ENCODE assay signal across 18 mouse cellular contexts in the genomic region with DNA sequence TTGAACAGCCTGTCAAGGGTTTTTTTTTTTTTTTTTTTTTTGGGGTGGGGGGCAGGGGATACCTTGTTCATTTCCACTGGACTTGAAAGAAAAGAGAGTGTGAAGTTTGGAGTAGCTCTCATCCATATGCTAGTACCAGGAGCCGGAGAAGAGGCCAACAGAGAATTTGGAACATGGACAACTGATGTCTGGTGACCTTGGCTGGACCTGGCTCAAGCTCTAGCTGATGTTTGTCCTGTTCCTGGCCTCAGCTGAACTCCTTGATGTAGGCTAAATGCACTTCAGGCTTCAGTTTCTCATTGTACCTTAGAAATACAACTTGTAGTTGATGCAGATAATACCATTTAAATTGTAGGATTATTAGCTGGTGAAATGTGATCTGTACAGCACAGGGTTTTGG. TPM values are rescaled to one million over a fixed set of nuclear protein-coding genes. Genes with fewer than 3 reads are reported as not detected.
DNase-seq lines count a peak whose midpoint lies in the region; ATAC-seq and TF ChIP-seq lines count a peak whose summit lies in the region.
"Had no signal": no experiment of that assay in that cellular context is flagged by ENCODE, and none has a peak within 500 bp of the region (broad histone marks: within the 10 kb centered on the region; RNA-seq: fewer than 3 reads in every experiment).

No protein-coding gene starts in this region.

- intact Hi-C loops in gastrocnemius, adult 2 months (cut with DNase I) = loop anchor here (5.0 kb wide), 1 partner anchor 55 kb away; a partner anchor contains a TSS
- intact Hi-C loops in gastrocnemius, postnatal 36 days (cut with DNase I) = no loop called here

- H3K4me2 ChIP-seq in midbrain, embryonic 15.5 days = no peak overlapping the region
- H3K4me2 ChIP-seq: heart, embryonic 15.5 days; hindbrain, embryonic 14.5 days; intestine, embryonic 15.5 days; liver, embryonic 12.5 days; lung, embryonic 15.5 days had no signal

- H3K4me3 ChIP-seq in gastrocnemius, adult 2 months = no peak overlapping the region
- H3K4me3 ChIP-seq in midbrain, embryonic 15.5 days = no peak overlapping the region
- H3K4me3 ChIP-seq: heart, embryonic 15.5 days; intestine, embryonic 15.5 days; limb, embryonic 10.5 days; liver, embryonic 12.5 days; lung, embryonic 15.5 days had no signal

- no peaks in the 10 kb centered on the region for H3K27me3 ChIP-seq in midbrain, embryonic 15.5 days (replicated peaks)
- H3K27me3 ChIP-seq: heart, embryonic 15.5 days; intestine, embryonic 15.5 days; liver, embryonic 12.5 days; lung, embryonic 15.5 days; Patski had no signal

- WGBS in midbrain, embryonic 15.5 days = 70% methylated on average over 1 of the region's 1 CpGs

- H3K36me3 ChIP-seq in midbrain, embryonic 15.5 days (replicated peaks) = no peaks in the 10 kb centered on the region
- H3K36me3 ChIP-seq: heart, embryonic 15.5 days; intestine, embryonic 15.5 days; limb, embryonic 10.5 days; liver, embryonic 12.5 days; lung, embryonic 15.5 days had no signal

- no peak overlapping the region for H3K9ac ChIP-seq in midbrain, embryonic 15.5 days
- H3K9ac ChIP-seq: forebrain, postnatal 0 days; heart, embryonic 15.5 days; hindbrain, embryonic 14.5 days; intestine, embryonic 15.5 days; liver, embryonic 12.5 days; lung, embryonic 15.5 days had no signal

- TF ChIP-seq CTCF in gastrocnemius, adult 2 months (IDR thresholded peaks at IDR 0.05) = no peak

- peak; percentile 39 for DNase-seq in gastrocnemius, adult 2 months
- DNase-seq in gastrocnemius, postnatal 36 days = no peak
- DNase-seq in lung, postnatal 36 days = peak; percentile 20
- no peak for DNase-seq in lung, postnatal 4 days
- peak; percentile 61 for DNase-seq in cerebellum, adult 9-11 months
- DNase-seq in right cerebral cortex, postnatal 10 days (ENCODE audit: low spot score in 2 of 2) = no peak
- DNase-seq: forebrain, postnatal 0 days; midbrain, embryonic 14.5 days; right cerebral cortex, adult 18-20 months had no signal

- H3K4me1 ChIP-seq in midbrain, embryonic 15.5 days = no peaks in the 10 kb centered on the region; the same call in 1 of the 2 replicates
- H3K4me1 ChIP-seq: intestine, embryonic 15.5 days; limb, embryonic 10.5 days; liver, embryonic 12.5 days had no signal

- H3K27ac ChIP-seq in gastrocnemius, adult 2 months = peak overlapping the region; percentile 41; the same call in 1 of the 2 replicates
- H3K27ac ChIP-seq in midbrain, embryonic 15.5 days = no peak overlapping the region
- H3K27ac ChIP-seq: heart, embryonic 15.5 days; hindbrain, embryonic 14.5 days; intestine, embryonic 15.5 days; limb, embryonic 10.5 days; liver, embryonic 12.5 days; lung, embryonic 15.5 days had no signal

- ATAC-seq in midbrain, embryonic 15.5 days (replicated peaks) = no peak
- ATAC-seq: activated CD4-positive, CD25-positive, alpha-beta regulatory T cell, adult 4 months; forebrain, postnatal 0 days; intestine, embryonic 15.5 days; liver, embryonic 12.5 days; Patski had no signal

- no peaks in the 10 kb centered on the region for H3K9me3 ChIP-seq in midbrain, embryonic 15.5 days
- H3K9me3 ChIP-seq: heart, embryonic 15.5 days; intestine, embryonic 15.5 days; limb, embryonic 10.5 days; liver, embryonic 12.5 days; lung, embryonic 15.5 days had no signal

RNA-seq across cellular contexts. Expression of a gene that starts 56.5 kb away (rescaled TPM):
- total RNA-seq in gastrocnemius, adult 2 months (2021) = 100 to 1,000 TPM; 111 to 124 TPM
- 100 to 1,000 TPM; 103 to 106 TPM for total RNA-seq in gastrocnemius, postnatal 36 days (2021)
- 164 and 166 TPM in 2 replicates for polyA plus RNA-seq in midbrain, embryonic 15.5 days (2015; fragmentation: Nextera tagmentation; extraction: Ambion mirVana)

Comparison
In these comparisons a context has a peak if more than half of its experiments do, and no peak if none do; other contexts are left out.
1. DNase-seq: peak in gastrocnemius, adult 2 months (single experiment), lung, postnatal 36 days (single experiment) and cerebellum, adult 9-11 months (single experiment); none in gastrocnemius, postnatal 36 days (0 of 2), lung, postnatal 4 days (0 of 2) and right cerebral cortex, postnatal 10 days (0 of 2).